Mouse (Mus musculus) ES-Bruce4 (cell line): ENCODE data around the gene Prdm16. TPM values are rescaled to one million over a fixed set of nuclear protein-coding genes. Genes with fewer than 3 reads are reported as not detected.

Experiments used
- H3K27ac ChIP-seq: 2 replicates; pipeline ENCODE4 v1.5.1; 2012; ENCODE audit warnings: low read length, inconsistent platforms; ENCODE audit not compliant: insufficient read depth
- H3K27me3 ChIP-seq: 2 replicates; pipeline ENCODE4 v1.6.1; 2012; ENCODE audit warnings: mild to moderate bottlenecking, low read length, inconsistent platforms; ENCODE audit not compliant: control insufficient read depth, poor library complexity, insufficient read depth, severe bottlenecking
- H3K36me3 ChIP-seq: 2 replicates; pipeline ENCODE4 v1.6.1; 2012; ENCODE audit warnings: inconsistent platforms, mild to moderate bottlenecking, low read length, moderate library complexity; ENCODE audit not compliant: control insufficient read depth, poor library complexity, insufficient read depth, severe bottlenecking
- H3K4me1 ChIP-seq: one replicate; pipeline ENCODE4 v1.8.1; 2011; ENCODE audit warnings: low read length; ENCODE audit not compliant: control insufficient read depth, insufficient read depth
- H3K4me3 ChIP-seq: 2 replicates; pipeline ENCODE4 v1.5.1; 2011; ENCODE audit warnings: low read depth, mild to moderate bottlenecking, low read length
- H3K9ac ChIP-seq: 2 replicates; pipeline ENCODE4 v1.6.1; 2012; ENCODE audit warnings: low read depth, mild to moderate bottlenecking, inconsistent platforms; ENCODE audit not compliant: poor library complexity, severe bottlenecking
- H3K9me3 ChIP-seq: replicated peaks from 2 replicates; pipeline ENCODE4 v1.6.1; 2012; ENCODE audit warnings: mild to moderate bottlenecking, low read length, inconsistent platforms; ENCODE audit not compliant: control insufficient read depth, poor library complexity, insufficient read depth, severe bottlenecking
- CTCF ChIP-seq: IDR thresholded peaks from one replicate; pipeline ENCODE4 v1.8.1; 2011; ENCODE audit warnings: low read depth, low read length
- EP300 ChIP-seq: IDR thresholded peaks from 2 replicates; pipeline ENCODE4 v1.6.1; 2011; ENCODE audit warnings: low read depth, low read length; ENCODE audit not compliant: insufficient read depth
- POLR2A ChIP-seq: IDR thresholded peaks from one replicate; pipeline ENCODE4 v1.8.1; 2011; ENCODE audit warnings: low read length; ENCODE audit not compliant: insufficient read depth
- polyA plus RNA-seq: library from polyadenylated mRNA; stranded (reverse); fragments of >200 nt; gene quantifications from 2 replicates; pipeline ENCODE4 v1.2.4, GENCODE M21; 2011; ENCODE audit warnings: low read depth; ENCODE audit not compliant: missing spikeins, insufficient read depth, insufficient read length

The Prdm16 gene
- polyA plus RNA-seq, 1 experiment, result 3.1 TPM

GRCm38 (mm10) chr4:154592562-154592961, 44.1 kb downstream of the Prdm16 start:
- Histone ChIP-seq H3K36me3 (no peaks in the 10 kb centered on the region), H3K27me3 (no peaks in the 10 kb centered on the region), H3K9me3 (no peaks in the 10 kb centered on the region), H3K9ac (no peak overlapping the region), H3K4me3 (no peak overlapping the region), H3K4me1 (no peaks in the 10 kb centered on the region), H3K27ac (no peak overlapping the region)
- TF ChIP-seq POLR2A (no peak), CTCF (no peak), EP300 (no peak)

GRCm38 (mm10) chr4:154590910-154591309, 45.8 kb downstream of the Prdm16 start:
- Histone ChIP-seq H3K36me3 (no peaks in the 10 kb centered on the region), H3K9ac (no peak overlapping the region), H3K27me3 (no peaks in the 10 kb centered on the region), H3K4me3 (no peak overlapping the region), H3K4me1 (no peaks in the 10 kb centered on the region), H3K27ac (no peak overlapping the region), H3K9me3 (no peaks in the 10 kb centered on the region)
- TF ChIP-seq EP300 (no peak), POLR2A (no peak), CTCF (no peak)

DNA sequence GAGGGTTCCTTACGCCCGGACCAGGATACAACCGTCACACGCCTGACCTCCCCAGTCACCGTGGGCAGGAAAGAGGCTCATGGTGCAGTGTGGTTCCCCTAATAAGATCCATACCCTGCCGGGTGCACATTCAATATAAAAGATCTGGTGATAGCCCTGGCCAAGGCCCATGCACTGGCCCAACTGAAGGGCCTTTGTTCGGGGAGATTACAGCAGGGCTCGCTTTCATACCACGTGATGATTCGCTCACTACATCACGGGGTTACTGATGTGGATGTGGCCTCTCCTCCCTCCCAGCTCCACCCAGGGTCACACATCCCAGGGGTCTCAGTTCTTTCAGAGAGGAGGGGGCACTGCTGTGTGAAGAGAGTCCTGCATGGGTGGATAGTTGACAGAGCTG, 50.3 kb downstream of the Prdm16 start:
- no peak overlapping the region for H3K4me3 ChIP-seq
- no peaks in the 10 kb centered on the region for H3K9me3 ChIP-seq
- H3K27ac ChIP-seq, result no peak overlapping the region
- H3K27me3 ChIP-seq, result no peaks in the 10 kb centered on the region
- no peaks in the 10 kb centered on the region for H3K36me3 ChIP-seq
- no peaks in the 10 kb centered on the region for H3K4me1 ChIP-seq
- no peak overlapping the region for H3K9ac ChIP-seq
- TF ChIP-seq EP300, result no peak
- no peak for TF ChIP-seq POLR2A
- no peak for TF ChIP-seq CTCF

GRCm38 (mm10) chr4:154585779-154586178, 50.9 kb downstream of the Prdm16 start:
- Histone ChIP-seq H3K4me1 (no peaks in the 10 kb centered on the region), H3K27ac (no peak overlapping the region), H3K9ac (no peak overlapping the region), H3K9me3 (no peaks in the 10 kb centered on the region), H3K36me3 (no peaks in the 10 kb centered on the region), H3K4me3 (no peak overlapping the region), H3K27me3 (no peaks in the 10 kb centered on the region)
- TF ChIP-seq CTCF, result no peak
- TF ChIP-seq EP300, result no peak
- TF ChIP-seq POLR2A, result no peak

DNA sequence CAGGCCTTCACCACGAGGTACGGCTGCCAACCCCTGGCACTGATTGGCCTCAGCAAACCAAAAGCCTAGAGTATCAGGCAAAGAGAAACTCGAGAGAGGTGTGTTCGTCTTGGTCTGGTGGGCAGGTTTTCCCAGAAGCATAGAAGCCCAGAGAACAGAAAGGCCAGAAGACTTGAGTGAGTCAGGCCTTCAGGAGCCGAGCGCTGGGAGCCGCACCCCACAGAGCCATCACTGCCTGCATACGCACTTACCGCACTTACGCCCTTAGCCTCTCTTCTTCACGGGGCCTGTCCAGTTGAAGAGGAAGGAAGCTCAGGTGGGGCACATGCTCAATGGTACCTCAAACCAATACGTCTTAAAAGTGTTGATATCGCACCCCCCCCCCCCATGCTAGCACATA, 53.0 kb downstream of the Prdm16 start:
- Histone ChIP-seq H3K4me1 (no peaks in the 10 kb centered on the region), H3K36me3 (no peaks in the 10 kb centered on the region), H3K4me3 (no peak overlapping the region), H3K27me3 (no peaks in the 10 kb centered on the region), H3K9ac (no peak overlapping the region), H3K27ac (no peak overlapping the region), H3K9me3 (no peaks in the 10 kb centered on the region)
- TF ChIP-seq POLR2A, result no peak
- no peak for TF ChIP-seq EP300
- TF ChIP-seq CTCF, result no peak

DNA sequence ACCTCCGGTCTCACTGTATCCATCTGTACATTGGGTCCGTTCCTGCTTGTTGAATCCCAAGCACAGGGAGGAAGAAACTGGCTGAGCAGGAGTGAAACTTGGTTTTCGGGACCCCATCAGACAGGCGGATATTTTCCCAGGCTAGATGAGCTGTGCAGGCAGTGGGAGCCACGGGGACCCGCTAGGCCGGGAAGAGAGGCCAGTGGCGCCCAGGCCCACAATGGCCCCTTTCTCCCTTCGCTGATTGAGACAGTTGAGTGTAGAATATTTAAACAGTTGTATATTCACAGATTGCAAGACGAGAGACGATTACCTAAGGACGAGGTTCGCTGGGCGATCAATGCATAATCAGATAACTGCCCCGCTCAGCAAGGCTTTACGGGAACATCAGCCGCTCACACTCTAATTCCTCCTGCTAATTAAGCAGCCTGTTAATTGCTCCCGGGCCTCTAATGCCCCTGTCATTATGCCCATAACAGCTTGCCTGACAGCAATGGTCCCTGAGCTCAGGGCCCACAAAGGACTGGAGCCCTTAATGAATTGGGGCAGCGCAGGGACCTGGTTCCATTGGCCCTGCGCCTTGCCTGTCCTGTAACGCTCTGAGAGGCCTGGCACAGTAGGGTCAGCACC, 54.0 kb downstream of the Prdm16 start:
- Histone ChIP-seq H3K4me1 (no peaks in the 10 kb centered on the region), H3K27ac (no peak overlapping the region)
- TF ChIP-seq EP300, result no peak
- no peak for TF ChIP-seq CTCF
- no peak for TF ChIP-seq POLR2A

More for the DNA sequence above, 54.0 kb downstream of the Prdm16 start:
- Histone ChIP-seq H3K36me3 (no peaks in the 10 kb centered on the region), H3K9ac (no peak overlapping the region), H3K4me3 (no peak overlapping the region), H3K27me3 (no peaks in the 10 kb centered on the region), H3K9me3 (no peaks in the 10 kb centered on the region)
